Mouse (Mus musculus): ENCODE results near the gene Entpd7.

- TF ChIP-seq CTCF (conservative IDR thresholded peaks at IDR 0.05; ENCODE audit: low read length) (no peak), POU5F1 (IDR thresholded peaks at IDR 0.05; ENCODE audit: borderline replicate concordance, low read length) (no peak)
These were observed 18.4 kb upstream of the Entpd7 start for GRCm38 (mm10) chr19:43671054-43671453.

Measured in E14TG2a.4 (cell line).